Mouse (Mus musculus): ENCODE data around the gene Dbp.
A peak's percentile ranks its signal among the peaks of the same experiment; 100 is the strongest.

- no peak for TF ChIP-seq CTCF (IDR thresholded peaks at IDR 0.05; ENCODE audit: extremely low read depth, insufficient read depth, low read length)
- TF ChIP-seq POLR2A (IDR thresholded peaks at IDR 0.05; ENCODE audit: extremely low read depth, insufficient read depth, low read length): peak; percentile 81
These were observed 5.3 kb upstream of the Dbp start, which contains the start of gene Car11 for GRCm38 (mm10) chr7:45699523-45700141.
